Mouse (Mus musculus) c-Kit-positive CD71-positive TER-119-negative erythroid progenitor cells, embryonic 14.5 days (primary cell): ENCODE results near the gene Gm11639.

Source experiments
- DNase-seq: peaks from one replicate; pipeline ENCODE4 v3.0.0-alpha.2; 2013; ENCODE audit warnings: low read depth

Gene Gm11639

GRCm38 (mm10) chr11:105153068-105153833, 467.7 kb downstream of the Gm11639 start:
- no peak for DNase-seq

GRCm38 (mm10) chr11:105155915-105156314, 470.4 kb downstream of the Gm11639 start:
- no peak for DNase-seq

GRCm38 (mm10) chr11:105156748-105157267, 471.3 kb downstream of the Gm11639 start:
- DNase-seq, result no peak

GRCm38 (mm10) chr11:105158047-105158446, 472.5 kb downstream of the Gm11639 start:
- no peak for DNase-seq

- no peak for DNase-seq
These were observed 474.3 kb downstream of the Gm11639 start for GRCm38 (mm10) chr11:105159673-105160360.

GRCm38 (mm10) chr11:105161411-105161810, 475.9 kb downstream of the Gm11639 start:
- no peak for DNase-seq

GRCm38 (mm10) chr11:105164516-105165510, 479.3 kb downstream of the Gm11639 start:
- DNase-seq, result no peak

- DNase-seq, result no peak
These were observed 481.3 kb downstream of the Gm11639 start for GRCm38 (mm10) chr11:105166780-105167179.
